Mouse (Mus musculus) layer of hippocampus, adult 9-11 months (tissue): ENCODE measurements around the gene Scml4.
A peak's percentile ranks its signal among the peaks of the same experiment; 100 is the strongest.

Source experiments
- DNase-seq: peaks from one replicate; pipeline ENCODE4 v3.0.0; 2022

Gene Scml4

GRCm38 (mm10) chr10:42862806-42863205, 2.6 kb downstream of the Scml4 start:
- no peak for DNase-seq

DNA sequence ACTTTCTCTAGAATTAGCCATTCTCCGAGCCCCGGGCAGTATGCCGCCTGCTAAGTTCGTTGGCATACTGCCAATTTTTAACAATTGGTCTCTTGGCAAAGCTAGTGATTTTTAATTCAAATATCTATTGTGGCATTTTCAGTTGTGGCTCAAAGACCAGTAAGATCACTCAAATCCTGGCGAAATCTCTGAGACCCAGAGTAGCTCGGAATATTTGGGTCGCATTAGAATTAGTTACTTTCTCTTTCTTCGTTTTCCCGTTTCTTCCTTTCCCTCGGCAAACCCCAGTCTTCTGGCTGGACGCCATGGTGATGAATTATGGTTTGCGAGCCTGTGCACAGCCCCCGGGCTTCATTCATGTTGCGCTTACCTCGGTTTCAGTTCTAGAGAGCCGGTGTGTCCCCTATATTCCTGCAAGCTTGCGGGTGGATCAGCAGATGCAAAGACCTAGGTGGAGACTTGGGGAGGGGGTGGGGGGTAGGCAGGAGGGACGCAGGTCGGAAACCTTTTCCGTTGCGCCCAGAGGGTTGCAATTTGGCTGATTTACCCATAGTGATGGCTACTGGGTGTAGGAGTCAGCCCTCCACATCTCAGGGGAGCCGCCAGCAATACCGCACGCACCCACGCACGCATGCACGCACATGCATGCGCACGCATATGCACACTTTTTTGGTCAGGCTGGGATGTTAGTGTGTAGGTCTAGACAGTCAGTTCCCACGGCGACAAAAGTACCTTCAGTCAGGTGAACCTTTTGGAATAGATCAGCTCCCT, 3.6 kb downstream of the Scml4 start:
- DNase-seq, result peak; percentile 40

DNA sequence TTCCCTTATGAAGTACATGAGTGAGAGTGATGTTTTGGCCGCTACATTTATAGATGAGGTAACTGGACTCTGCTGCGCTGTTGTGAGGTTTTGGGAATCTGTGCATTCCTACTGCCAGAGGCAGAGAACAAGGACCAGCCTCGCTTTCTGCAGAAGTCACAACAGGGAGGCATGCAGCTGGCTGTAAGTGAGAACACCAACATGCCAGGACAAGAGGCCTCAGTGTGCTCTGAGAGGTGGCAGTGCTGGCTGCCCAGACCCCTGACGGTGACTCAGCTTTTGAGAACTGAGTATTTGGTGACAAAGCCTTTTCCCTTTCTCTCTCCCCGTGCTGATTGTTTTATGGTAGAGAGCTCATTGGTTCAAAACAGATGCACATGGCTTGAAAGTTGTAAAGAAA, 4.5 kb downstream of the Scml4 start:
- DNase-seq, result no peak

GRCm38 (mm10) chr10:42868416-42868815, 8.2 kb downstream of the Scml4 start:
- no peak for DNase-seq

DNA sequence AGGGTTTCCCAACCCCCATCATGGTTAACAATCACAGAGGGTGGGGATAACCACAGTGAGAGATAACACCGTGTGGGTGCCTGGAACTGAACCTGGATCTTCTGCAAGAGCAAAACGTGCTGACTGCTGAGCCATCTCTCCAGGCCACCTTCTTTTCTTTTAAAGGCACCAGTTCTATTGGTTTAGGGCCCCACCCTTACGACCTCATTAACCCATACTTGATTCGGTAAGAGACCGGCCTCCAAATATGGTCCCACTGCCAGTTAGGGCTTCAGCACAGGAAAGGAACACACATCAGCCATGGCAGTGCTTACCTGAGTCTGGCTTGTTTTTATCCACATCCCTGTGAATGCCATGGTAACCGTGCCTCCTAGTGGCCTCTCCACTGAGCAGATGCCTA, 9.3 kb downstream of the Scml4 start:
- DNase-seq, result no peak

DNA sequence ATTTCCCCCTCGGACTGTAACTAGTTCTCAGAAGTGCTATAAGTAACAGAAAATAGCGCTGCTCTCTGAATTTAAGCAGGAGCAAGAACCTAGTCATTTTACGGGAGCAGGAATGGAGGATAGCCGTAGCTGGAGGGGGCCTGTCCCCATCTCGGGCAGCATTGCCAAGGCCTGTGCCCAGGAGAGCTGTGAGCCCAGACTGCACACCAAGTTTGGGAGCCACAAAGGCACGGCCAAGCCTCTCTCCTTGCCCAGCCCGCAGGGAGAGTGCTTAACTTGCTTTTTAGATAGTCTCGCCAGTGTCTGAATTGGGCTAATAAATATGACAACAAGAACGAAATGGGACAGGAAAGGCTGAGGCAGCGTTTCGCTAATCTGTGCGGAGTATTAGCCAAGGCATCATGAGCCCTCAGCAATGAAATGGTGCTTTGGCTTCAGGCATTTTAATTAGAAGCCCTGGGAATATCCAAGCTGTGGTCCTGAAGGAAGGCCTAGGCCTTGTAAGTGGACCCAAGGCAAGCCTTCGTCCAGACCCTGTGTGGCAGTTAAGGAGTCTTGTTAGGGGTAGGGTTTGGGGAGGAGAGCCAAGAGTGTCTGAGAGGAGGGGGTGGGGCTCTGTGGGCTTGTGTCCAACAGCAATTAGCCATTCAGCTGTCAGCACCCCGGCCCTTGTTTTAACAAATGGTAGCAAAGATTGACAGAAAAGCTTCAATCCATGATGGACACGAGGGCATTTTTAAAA, 12.3 kb downstream of the Scml4 start:
- no peak for DNase-seq

- DNase-seq, result no peak
Observed at GRCm38 (mm10) chr10:42873077-42873595, 13.0 kb downstream of the Scml4 start.

GRCm38 (mm10) chr10:42876172-42876571, 16.0 kb downstream of the Scml4 start:
- DNase-seq, result no peak

DNA sequence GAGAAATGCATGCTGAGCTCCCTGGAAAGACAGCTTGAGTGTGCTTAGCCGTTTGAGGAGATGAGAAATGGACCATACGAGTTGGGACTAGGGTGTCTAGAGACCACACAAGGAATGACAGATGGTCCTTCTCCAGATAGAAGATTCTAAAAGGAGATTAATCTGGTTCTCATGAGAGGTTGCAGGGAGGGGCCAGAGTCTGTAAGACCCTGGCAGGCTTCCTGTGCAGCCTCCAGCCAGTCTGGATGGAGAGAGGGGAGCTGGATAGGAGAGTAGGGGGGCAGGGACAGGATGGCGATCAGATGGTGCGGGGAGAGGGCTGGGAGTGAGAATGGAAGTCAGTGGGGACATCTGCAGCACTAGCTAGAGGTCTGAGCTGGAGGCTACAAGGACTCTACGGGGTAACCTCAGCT, 19.1 kb downstream of the Scml4 start:
- no peak for DNase-seq

- no peak for DNase-seq
Observed at GRCm38 (mm10) chr10:42879682-42880081, 19.5 kb downstream of the Scml4 start.

DNA sequence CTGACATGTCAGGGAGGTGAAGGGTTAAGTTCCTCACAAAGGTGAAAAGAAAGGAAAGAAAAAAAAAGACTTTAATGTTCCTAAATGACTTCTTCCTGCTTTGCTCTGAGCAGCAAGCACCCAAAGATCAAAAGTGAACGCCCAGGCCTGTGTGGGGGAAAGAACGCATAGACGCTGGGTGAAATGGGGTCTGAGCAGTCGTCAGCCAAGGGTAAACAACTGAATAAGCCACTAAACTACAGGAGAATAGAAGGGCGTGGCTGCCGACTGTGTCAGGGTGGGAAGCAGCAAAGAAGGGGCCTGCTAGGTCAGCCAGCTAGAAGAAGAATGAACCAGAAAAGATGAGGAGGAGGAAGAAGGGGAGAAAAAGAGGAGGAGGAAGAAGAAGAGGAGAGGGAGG, 26.9 kb downstream of the Scml4 start:
- DNase-seq, result no peak

- no peak for DNase-seq
Observed at GRCm38 (mm10) chr10:42888241-42888640, 28.1 kb downstream of the Scml4 start.

DNA sequence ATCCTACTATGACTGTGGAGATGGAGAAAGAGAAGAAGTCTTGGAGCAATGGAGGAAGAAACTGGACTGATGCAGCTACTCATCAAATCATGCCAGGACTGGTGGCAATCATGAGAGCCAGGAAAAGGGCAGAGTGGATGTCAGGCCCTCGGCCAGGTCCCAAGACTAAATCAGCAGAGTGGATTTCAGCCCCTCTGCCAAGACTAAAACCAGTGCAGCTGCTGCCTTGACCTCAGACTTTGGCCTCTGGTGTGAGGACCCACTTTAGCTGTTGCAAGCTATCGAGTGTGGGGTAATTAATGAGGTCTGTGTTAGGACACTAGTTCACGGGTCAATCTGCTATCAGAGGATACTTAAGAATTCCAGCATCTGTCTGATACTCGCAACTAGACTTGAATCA, 30.2 kb downstream of the Scml4 start:
- DNase-seq, result no peak

DNA sequence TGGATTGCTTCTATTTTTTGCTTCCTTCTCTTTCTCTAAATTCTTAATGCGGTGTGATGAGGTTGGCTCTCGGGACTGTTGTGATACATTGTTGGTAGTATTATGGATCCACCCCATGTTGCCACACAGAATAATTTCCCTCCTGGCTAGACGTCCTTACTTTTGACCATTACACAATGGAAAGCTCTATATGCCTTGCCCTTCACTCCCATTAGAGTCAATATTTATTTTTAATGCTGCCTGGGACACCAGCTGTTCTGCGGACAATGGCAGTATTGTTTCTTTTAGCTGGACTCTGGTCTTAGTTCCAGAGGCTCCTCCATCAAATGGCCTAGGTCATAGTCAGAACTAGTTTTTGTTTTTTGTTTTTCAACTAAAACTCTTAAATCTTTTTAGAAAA, 32.1 kb downstream of the Scml4 start:
- no peak for DNase-seq

GRCm38 (mm10) chr10:42892987-42893386, 32.8 kb downstream of the Scml4 start:
- DNase-seq, result no peak

GRCm38 (mm10) chr10:42893857-42894256, 33.7 kb downstream of the Scml4 start:
- no peak for DNase-seq

GRCm38 (mm10) chr10:42894263-42894662, 34.1 kb downstream of the Scml4 start:
- peak; percentile 18 for DNase-seq

GRCm38 (mm10) chr10:42894696-42895095, 34.5 kb downstream of the Scml4 start:
- no peak for DNase-seq

GRCm38 (mm10) chr10:42896621-42897020, 36.5 kb downstream of the Scml4 start:
- no peak for DNase-seq

DNA sequence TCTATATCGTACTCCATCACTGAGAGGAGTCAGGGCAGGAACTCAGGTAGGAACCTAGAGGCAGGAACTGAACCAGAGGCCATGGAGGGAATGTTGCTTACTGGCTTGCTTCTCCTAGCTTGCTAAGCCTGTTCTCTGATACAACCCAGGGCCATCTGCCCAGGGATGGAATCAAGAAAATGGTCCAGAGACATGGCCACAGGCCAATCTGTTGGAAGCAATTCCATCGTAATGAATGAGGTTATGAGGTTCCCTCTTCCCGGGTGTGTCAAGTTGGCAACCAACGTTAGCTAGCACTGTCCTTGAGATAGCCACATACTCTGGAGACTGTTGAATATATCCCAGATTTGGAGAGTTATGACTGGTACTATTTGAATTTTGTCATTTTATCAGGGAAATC, 37.0 kb downstream of the Scml4 start:
- no peak for DNase-seq

- DNase-seq, result no peak
Observed at GRCm38 (mm10) chr10:42897632-42898031, 37.5 kb downstream of the Scml4 start.

- no peak for DNase-seq
Observed at GRCm38 (mm10) chr10:42901361-42901760, 41.2 kb downstream of the Scml4 start.

GRCm38 (mm10) chr10:42903054-42903453, 42.9 kb downstream of the Scml4 start:
- DNase-seq, result no peak

DNA sequence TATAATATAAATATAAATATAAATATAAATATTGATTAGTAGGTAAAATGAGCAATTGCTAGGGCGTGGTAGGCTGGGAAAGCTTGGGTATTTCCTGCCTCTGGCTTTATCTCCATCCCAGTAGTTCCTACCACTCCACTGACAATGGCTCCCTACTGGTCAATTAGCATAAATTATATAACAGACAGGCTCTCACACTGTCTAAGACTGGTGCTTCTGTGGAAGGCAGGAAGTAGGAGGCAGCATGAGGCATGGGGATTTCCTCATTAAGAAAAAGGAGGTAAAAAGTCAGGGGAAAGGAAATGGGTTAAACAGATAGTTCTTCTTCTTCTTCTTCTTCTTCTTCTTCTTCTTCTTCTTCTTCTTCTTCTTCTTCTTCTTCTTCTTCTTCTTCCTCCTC, 48.4 kb downstream of the Scml4 start:
- no peak for DNase-seq
